Mouse (Mus musculus): ENCODE results near the gene Srpx.
A peak's percentile ranks its signal among the peaks of the same experiment; 100 is the strongest.

The Srpx gene

GRCm38 (mm10) chrX:10117065-10117719, at the start of gene Srpx:
TSS of gene Srpx (minus strand) at chrX:10117709.
- no peaks in the 10 kb centered on the region for H3K27me3 ChIP-seq (ENCODE audit: control insufficient read depth, insufficient read depth, low read length, poor library complexity, severe bottlenecking)
- H3K36me3 ChIP-seq (ENCODE audit: control insufficient read depth, insufficient read depth, low read length, poor library complexity, severe bottlenecking), result no peaks in the 10 kb centered on the region
- DNase-seq (ENCODE audit: low read depth, low spot score), result no peak

DNA sequence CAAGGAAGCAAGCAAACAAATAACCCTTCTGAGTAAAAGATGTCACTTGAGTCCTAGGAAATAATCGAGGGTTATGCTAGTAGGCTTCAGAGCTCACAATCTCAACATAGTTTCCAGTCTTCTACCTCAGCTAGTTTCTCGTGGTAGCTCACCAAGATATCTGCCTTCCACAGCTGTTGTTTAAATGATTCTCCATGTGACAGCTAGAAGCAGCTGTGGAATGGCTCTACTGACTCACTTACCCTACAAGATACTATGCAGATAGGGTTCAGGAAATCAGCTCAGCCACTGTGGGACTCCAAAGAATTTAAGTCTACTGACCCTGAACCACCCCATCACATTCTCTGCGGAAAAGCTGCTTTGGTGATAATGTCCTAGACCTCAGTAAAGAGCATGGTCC, 34.9 kb upstream of the Srpx start:
- Histone ChIP-seq H3K36me3 (ENCODE audit: control insufficient read depth, insufficient read depth, low read length, poor library complexity, severe bottlenecking) (no peaks in the 10 kb centered on the region), H3K27me3 (ENCODE audit: control insufficient read depth, insufficient read depth, low read length, poor library complexity, severe bottlenecking) (no peaks in the 10 kb centered on the region)
- no peak for DNase-seq (ENCODE audit: low read depth, low spot score)

GRCm38 (mm10) chrX:10115780-10116179, 1.7 kb downstream of the Srpx start:
- Histone ChIP-seq H3K36me3 (ENCODE audit: control insufficient read depth, insufficient read depth, low read length, poor library complexity, severe bottlenecking) (no peaks in the 10 kb centered on the region), H3K27me3 (ENCODE audit: control insufficient read depth, insufficient read depth, low read length, poor library complexity, severe bottlenecking) (no peaks in the 10 kb centered on the region)
- DNase-seq (ENCODE audit: low read depth, low spot score), result no peak

GRCm38 (mm10) chrX:10110736-10111135, 6.8 kb downstream of the Srpx start:
- Histone ChIP-seq H3K27me3 (ENCODE audit: control insufficient read depth, insufficient read depth, low read length, poor library complexity, severe bottlenecking) (no peaks in the 10 kb centered on the region), H3K36me3 (ENCODE audit: control insufficient read depth, insufficient read depth, low read length, poor library complexity, severe bottlenecking) (no peaks in the 10 kb centered on the region)
- DNase-seq (ENCODE audit: low read depth, low spot score), result no peak

DNA sequence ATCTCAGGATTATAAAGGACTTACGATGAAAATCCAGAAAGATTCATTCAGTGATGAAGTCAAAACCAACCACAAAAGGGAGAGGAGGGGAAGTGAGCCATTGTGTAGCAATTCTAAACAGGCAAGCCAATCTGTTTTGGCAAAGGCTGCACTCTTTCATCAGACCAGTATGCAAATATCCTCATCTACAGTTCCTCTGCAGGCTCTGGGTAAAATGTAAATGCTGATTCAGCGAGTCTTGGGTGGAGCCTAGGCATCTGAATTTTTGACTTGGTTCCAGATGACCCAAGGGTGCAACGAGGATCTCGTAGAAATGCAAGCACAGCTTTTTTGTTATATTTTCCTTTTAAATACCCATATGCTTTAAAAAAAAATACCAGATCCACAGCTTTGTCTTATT, 9.0 kb downstream of the Srpx start:
- no peak for DNase-seq (ENCODE audit: low read depth, low spot score)
- H3K36me3 ChIP-seq (ENCODE audit: control insufficient read depth, insufficient read depth, low read length, poor library complexity, severe bottlenecking), result no peaks in the 10 kb centered on the region
- no peaks in the 10 kb centered on the region for H3K27me3 ChIP-seq (ENCODE audit: control insufficient read depth, insufficient read depth, low read length, poor library complexity, severe bottlenecking)

GRCm38 (mm10) chrX:10105475-10105874, 12.0 kb downstream of the Srpx start:
- H3K36me3 ChIP-seq (ENCODE audit: control insufficient read depth, insufficient read depth, low read length, poor library complexity, severe bottlenecking), result no peaks in the 10 kb centered on the region
- no peak for DNase-seq (ENCODE audit: low read depth, low spot score)
- H3K27me3 ChIP-seq (ENCODE audit: control insufficient read depth, insufficient read depth, low read length, poor library complexity, severe bottlenecking), result no peaks in the 10 kb centered on the region

DNA sequence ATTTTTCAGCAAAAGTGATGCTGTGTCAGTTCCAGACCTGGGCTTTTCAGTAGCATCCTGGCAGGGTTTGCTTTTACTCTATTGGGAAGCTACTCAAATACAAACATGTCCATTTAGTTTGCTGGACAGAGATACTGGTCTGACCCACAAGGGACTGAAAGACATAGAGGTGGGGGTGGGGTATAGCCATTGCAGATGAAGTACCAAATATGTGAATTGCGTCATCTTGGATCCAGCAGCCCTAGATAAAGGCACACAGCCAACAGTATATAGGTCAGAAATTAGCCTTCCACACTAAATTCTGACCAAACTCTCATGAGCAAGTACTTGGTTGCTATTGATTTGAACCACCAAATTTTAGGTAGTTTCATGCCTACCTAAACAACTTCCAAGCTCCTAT, 14.8 kb downstream of the Srpx start:
- no peak for DNase-seq (ENCODE audit: low read depth, low spot score)
- Histone ChIP-seq H3K36me3 (ENCODE audit: control insufficient read depth, insufficient read depth, low read length, poor library complexity, severe bottlenecking) (no peaks in the 10 kb centered on the region), H3K27me3 (ENCODE audit: control insufficient read depth, insufficient read depth, low read length, poor library complexity, severe bottlenecking) (no peaks in the 10 kb centered on the region)

GRCm38 (mm10) chrX:10095797-10096196, 21.7 kb downstream of the Srpx start:
- no peak for DNase-seq (ENCODE audit: low read depth, low spot score)
- Histone ChIP-seq H3K27me3 (ENCODE audit: control insufficient read depth, insufficient read depth, low read length, poor library complexity, severe bottlenecking) (no peaks in the 10 kb centered on the region), H3K36me3 (ENCODE audit: control insufficient read depth, insufficient read depth, low read length, poor library complexity, severe bottlenecking) (no peaks in the 10 kb centered on the region)

- Histone ChIP-seq H3K27me3 (ENCODE audit: control insufficient read depth, insufficient read depth, low read length, poor library complexity, severe bottlenecking) (no peaks in the 10 kb centered on the region), H3K36me3 (ENCODE audit: control insufficient read depth, insufficient read depth, low read length, poor library complexity, severe bottlenecking) (no peaks in the 10 kb centered on the region)
- no peak for DNase-seq (ENCODE audit: low read depth, low spot score)
These were observed 37.1 kb downstream of the Srpx start for GRCm38 (mm10) chrX:10080385-10080784.

DNA sequence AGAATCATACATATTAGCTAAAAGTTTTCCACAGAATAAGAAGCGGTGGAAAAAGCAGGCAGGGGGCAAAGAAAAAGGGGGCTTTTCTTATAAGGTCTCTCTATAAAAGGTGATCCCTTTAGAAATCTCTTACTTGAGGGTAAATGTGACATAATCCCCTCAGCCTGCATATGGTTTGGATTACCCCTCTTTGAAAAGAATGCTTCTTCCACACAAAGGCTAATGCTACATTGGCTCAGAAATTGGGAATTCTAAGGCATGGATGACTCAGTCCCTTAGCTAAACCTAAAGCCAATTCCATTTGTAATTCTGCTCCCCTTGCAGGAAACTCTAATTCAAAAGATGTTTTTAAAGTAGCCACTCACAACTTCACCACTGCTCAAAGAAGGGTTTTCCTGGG, 37.5 kb downstream of the Srpx start:
- Histone ChIP-seq H3K27me3 (ENCODE audit: control insufficient read depth, insufficient read depth, low read length, poor library complexity, severe bottlenecking) (no peaks in the 10 kb centered on the region), H3K36me3 (ENCODE audit: control insufficient read depth, insufficient read depth, low read length, poor library complexity, severe bottlenecking) (no peaks in the 10 kb centered on the region)
- DNase-seq (ENCODE audit: low read depth, low spot score), result no peak

DNA sequence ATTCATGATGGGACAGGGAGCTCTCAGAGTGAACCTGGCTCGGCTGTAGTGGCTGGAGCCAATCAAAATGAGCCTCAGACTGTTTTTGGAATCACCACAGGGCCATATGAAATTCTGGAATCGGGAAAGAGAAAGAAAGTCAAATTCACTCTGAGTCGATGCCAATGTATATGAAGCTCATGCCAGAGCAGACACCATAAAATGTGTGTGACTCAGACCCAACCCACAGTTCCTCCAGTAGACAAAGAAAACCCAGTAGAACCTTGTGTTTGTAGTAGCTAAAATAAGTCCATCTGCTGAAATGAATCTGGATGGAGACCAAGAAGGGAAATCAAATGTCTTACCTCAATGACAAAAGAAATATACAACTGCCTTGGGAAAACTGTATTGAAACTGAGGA, 43.5 kb downstream of the Srpx start:
- no peaks in the 10 kb centered on the region for H3K27me3 ChIP-seq (ENCODE audit: control insufficient read depth, insufficient read depth, low read length, poor library complexity, severe bottlenecking)
- DNase-seq (ENCODE audit: low read depth, low spot score), result no peak
- no peaks in the 10 kb centered on the region for H3K36me3 ChIP-seq (ENCODE audit: control insufficient read depth, insufficient read depth, low read length, poor library complexity, severe bottlenecking)

GRCm38 (mm10) chrX:10071529-10071928, 46.0 kb downstream of the Srpx start:
- H3K27me3 ChIP-seq (ENCODE audit: control insufficient read depth, insufficient read depth, low read length, poor library complexity, severe bottlenecking), result no peaks in the 10 kb centered on the region
- no peak for DNase-seq (ENCODE audit: low read depth, low spot score)
- no peaks in the 10 kb centered on the region for H3K36me3 ChIP-seq (ENCODE audit: control insufficient read depth, insufficient read depth, low read length, poor library complexity, severe bottlenecking)

DNA sequence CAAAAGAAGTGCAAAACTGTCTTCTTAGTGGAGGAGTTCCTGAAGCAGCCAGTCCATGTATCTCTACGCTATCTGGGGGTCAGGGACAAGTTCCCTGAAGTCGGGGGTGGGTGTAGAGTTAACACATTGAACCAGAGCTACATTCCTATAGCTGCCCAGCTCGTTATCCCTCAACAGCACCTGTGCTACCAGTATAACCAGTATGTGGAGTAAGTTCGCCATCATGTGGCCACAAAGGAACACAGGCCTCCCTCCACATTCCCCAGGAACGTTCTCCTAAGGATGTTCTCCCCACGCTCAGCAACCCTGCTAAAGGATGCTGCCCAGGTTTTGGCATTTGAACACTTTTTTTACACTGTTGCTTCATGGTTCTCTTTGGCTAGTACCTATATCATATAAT, 46.8 kb downstream of the Srpx start:
- H3K27me3 ChIP-seq (ENCODE audit: control insufficient read depth, insufficient read depth, low read length, poor library complexity, severe bottlenecking), result no peaks in the 10 kb centered on the region
- DNase-seq (ENCODE audit: low read depth, low spot score), result peak; percentile 0
- no peaks in the 10 kb centered on the region for H3K36me3 ChIP-seq (ENCODE audit: control insufficient read depth, insufficient read depth, low read length, poor library complexity, severe bottlenecking)

DNA sequence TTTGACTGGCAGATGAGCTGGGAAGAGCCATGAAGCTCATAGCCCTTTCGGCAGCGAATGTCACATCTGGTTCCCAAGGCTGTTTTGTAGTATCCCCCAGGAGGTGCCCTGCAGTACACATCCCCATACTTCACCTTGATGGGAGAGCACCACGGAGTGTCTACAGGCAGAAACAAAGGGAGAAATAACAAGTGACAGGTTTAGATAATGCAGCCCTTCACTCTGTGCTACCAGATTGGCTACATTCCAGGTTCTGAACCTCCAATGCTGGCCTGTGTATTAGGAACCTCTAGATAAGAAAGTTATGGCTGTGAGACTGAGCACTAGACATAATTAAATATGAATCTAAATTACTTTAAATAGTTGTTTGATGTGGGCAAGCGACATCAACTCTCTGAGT, 48.1 kb downstream of the Srpx start:
- no peaks in the 10 kb centered on the region for H3K36me3 ChIP-seq (ENCODE audit: control insufficient read depth, insufficient read depth, low read length, poor library complexity, severe bottlenecking)
- H3K27me3 ChIP-seq (ENCODE audit: control insufficient read depth, insufficient read depth, low read length, poor library complexity, severe bottlenecking), result no peaks in the 10 kb centered on the region
- no peak for DNase-seq (ENCODE audit: low read depth, low spot score)

DNA sequence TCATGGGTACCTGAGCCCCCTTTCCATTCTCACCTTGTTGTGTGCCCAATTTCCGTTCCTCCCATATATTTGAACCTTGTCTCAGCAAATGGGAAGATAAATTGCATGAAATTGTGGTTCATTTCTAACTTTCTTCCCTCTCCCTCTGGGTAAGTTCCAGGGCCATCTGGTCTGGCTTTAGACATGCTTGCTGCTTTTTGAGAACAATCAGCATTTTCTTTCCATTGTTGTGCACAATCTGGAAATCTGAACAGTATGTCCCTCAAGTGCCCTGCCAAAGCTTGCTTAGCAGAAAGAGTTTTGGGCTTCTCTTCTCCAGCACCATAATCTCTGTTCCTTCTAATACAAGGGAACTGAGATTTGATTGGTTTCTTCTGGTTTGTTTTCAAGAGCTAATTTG, 53.7 kb downstream of the Srpx start:
- Histone ChIP-seq H3K27me3 (ENCODE audit: control insufficient read depth, insufficient read depth, low read length, poor library complexity, severe bottlenecking) (no peaks in the 10 kb centered on the region), H3K36me3 (ENCODE audit: control insufficient read depth, insufficient read depth, low read length, poor library complexity, severe bottlenecking) (no peaks in the 10 kb centered on the region)
- DNase-seq (ENCODE audit: low read depth, low spot score), result no peak

DNA sequence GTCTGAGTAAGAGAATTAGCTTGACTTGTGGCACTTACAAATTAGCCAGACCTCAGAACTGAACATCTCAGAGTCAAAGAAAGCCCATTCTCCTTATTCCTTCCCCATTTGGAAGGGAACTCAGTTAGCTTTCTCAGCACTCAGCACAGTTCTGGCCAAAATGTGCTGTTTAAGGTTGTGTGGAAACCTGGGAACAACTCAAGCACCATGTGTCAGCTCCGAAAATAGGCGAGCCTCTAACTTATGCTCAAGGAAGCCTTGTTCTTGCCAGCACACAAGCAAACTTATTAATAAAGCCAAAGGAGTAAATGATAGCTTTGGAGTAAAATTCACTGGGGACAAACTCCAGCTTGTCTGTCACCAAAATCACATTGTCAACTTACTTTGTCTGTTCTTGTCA, 54.1 kb downstream of the Srpx start:
- Histone ChIP-seq H3K27me3 (ENCODE audit: control insufficient read depth, insufficient read depth, low read length, poor library complexity, severe bottlenecking) (no peaks in the 10 kb centered on the region), H3K36me3 (ENCODE audit: control insufficient read depth, insufficient read depth, low read length, poor library complexity, severe bottlenecking) (no peaks in the 10 kb centered on the region)
- no peak for DNase-seq (ENCODE audit: low read depth, low spot score)
